Mouse (Mus musculus) thymus, adult 18-20 months (tissue): ENCODE data around the gene Smc4.

Experiments
- DNase-seq, 2 experiments: peaks; one replicate each; pipeline ENCODE4 v3.0.0; 2022; ENCODE audit warnings: mixed read lengths in 2 of 2

The Smc4 gene

DNA sequence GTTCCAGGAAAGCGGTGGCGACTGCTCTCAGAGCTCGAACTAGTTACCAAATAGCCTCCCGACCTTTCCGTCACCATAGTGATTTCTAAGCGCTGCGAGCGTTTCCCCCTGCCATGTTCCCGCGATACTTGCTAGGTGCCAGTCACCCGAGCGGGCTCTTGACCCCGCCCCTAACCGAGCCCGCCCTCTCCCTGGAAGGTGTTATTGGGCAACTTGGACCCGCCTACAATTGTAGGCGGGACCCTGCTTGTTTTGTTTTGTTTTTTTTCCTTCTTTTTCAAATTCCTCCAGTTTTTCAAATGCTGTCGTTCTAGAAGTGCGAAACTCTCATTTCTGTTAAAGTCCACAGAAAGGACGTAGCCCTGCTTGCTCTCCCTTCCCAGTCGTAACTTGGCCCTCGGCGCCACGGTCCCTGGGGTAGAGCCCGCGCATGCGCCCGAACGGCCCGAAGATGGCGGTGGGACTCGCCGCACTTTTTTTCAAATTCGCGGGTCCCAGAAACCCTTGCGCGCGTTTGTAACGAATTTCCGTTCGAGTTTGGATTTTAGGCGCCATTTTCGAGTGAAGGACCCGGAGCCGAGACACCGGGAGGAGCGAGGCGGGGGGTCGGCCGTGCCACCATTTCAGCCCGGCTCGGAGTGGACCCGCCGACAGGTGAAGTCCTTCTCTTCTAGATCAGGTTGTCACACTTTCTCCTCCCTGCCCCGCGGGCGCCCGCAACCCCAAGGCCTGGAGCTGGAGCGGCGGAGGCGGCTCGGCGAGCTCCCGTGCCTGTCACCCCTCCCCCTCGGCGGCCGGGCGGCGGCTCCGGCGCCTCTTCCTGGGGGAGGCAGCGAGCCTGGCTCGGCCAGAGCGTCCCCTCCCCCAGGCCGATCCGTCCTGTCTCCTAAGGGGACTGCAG is at the start of gene Smc4, which contains the start of gene Ift80:
TSS of gene Smc4 (plus strand) at position 302 of the 901 bp plus-strand sequence.
TSS of gene Ift80 (minus strand) at position 134 of the 901 bp plus-strand sequence.
- DNase-seq, result peak; percentile 91 to 95

DNA sequence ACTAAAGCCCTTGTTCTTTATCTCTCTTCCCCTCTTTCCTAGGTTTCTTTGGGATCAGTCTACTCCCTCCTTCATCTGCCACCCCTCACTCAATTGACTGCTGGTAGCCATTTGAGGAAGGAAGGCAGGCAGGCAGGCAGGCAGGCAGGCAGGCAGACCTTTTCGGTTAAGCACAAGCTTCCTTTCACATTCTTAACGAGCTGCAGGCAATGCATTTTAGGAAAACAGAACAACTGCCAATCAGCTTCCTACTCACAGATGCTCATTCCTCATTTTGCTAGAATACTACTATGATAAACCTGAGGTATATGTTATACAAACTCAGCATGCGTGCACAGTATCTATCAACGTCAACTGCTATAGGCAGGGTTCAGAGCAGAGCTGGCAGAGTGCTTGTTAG is 48.1 kb upstream of the Smc4 start:
- DNase-seq, result no peak

DNA sequence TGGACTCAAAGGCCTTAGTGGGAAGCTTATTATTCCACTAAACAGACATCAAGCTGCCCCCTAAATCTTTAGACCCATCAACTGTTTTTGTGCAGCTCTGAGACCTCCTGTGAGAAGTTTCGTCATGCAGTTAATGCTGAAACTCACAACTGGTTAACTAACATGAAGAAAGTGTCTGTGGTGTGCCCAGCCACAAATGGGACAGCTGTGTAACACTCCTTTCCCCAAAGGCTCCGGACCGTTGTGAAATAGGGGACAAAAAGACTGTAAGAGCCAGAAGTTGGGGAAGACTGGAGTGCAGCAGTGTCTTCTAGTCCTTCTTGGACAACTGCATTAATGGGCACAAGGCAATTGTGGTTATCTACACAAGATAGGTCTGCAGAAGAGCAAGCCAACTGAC is 47.1 kb upstream of the Smc4 start:
- no peak for DNase-seq

DNA sequence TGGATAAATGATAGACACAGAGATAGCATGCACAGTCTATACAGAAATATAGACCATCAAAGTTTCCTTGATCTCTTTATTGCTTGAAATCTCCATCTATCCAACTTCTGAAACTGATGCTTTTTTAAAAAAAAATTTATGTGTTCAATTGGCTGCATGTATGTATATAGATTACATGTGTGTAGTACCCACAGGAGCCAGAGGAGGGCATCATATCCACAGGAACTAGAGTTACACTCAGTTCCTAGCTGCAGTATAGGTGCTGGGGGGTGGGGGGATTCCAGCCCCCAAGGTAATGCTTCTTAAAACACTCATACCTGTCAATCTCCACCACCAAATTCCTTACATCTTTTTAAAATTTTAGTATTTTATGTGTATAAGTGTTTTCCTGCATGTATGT is 39.9 kb upstream of the Smc4 start:
- peak in 1 of 2 experiments; percentile 57 for DNase-seq

DNA sequence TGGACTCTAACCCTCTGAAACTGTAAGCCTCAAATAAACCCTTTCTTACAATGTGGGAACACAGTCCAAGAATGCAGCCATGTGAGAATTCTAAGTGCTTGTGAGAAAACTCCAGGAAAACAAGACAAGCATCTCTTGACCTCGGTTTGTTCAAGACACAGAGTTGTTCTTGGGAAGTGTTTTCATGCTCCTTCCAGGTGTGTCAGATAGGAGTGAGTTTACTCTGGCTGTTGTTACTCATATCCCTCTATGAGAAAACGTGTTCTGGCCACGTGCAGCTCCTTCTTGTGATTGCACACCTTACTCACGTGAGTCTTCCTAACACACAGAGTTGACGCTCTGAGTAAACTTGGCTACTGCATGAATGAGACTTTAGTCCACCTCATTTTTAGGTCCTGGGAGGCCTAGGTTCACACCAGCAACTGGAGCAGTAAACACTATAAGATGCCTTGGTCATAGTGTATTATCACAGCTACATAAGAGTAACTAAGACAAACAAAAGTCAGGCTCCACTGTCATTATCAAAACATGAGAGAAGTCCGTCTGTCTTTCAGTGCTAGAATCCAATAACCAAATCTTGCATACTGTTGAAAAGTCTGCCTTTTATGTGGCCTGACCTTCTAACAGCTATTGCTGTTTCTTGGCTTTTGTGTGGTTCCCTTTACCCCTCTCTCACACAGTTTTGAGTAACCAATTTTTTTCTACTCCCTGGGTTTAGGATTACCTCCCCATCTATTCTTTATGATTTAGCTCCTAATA is 37.8 kb upstream of the Smc4 start:
- DNase-seq, result no peak

DNA sequence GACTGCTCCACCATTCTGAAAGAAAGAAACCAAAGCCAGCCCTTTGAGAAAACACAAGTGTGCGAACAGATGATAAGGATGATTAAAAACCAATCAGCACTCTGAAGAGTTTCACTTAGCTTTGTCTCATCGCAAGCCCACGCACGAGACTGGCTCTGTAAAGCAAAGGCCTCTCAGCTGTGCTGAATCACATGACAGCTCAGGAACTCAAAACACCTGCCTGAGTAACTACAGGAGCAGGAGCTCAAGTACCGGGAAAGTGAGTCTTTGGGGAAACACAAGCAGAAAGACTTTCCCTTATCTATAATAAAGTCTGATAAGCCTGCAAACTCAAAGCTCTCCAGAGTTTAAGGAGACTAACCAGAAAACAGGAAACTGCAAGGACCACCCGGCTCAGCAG is 37.1 kb upstream of the Smc4 start:
- DNase-seq, result peak in 1 of 2 experiments; percentile 69

DNA sequence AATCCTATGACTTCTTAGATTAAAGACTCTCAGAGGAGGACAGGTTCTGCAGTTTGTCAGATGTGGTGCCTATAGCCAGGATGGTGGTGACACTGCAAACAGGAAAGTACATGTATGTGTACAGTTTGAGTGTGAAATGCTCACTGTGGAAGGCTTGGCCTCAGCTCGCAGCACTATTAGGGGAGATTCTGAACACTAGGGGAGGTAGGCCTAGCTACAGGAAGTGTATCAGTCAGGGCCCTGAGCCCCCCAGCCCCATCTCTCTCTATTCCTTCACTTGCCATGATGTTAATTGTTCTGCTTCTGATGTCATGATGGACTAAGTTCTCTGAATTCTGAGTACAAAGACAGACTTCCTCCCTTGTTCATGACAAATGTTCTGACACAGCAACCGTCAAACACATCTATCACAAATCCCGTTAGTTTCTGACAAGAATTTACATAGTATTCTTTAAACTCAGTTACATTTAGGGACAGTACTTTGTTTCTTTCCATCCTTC is 35.4 kb upstream of the Smc4 start:
- no peak for DNase-seq

DNA sequence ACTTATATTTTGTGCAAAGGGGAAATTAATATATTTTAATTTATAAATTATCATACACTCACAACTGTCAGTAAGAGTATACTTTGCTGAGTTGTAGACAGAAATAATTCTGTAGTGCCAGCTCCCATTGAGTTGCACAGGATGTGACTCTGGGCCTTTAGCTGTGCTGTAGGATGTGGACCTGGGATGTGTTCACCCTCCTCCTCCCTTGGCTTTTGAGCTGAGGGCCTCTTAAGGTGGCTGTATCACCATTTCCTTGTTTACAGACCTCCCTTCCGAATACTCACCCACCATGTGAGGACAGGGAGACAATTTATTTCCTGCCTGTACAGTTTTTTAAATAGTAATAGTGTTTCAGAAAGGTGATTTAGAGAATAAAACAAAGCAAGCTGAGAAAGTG is 31.0 kb upstream of the Smc4 start:
- DNase-seq, result peak in 1 of 2 experiments; percentile 47

DNA sequence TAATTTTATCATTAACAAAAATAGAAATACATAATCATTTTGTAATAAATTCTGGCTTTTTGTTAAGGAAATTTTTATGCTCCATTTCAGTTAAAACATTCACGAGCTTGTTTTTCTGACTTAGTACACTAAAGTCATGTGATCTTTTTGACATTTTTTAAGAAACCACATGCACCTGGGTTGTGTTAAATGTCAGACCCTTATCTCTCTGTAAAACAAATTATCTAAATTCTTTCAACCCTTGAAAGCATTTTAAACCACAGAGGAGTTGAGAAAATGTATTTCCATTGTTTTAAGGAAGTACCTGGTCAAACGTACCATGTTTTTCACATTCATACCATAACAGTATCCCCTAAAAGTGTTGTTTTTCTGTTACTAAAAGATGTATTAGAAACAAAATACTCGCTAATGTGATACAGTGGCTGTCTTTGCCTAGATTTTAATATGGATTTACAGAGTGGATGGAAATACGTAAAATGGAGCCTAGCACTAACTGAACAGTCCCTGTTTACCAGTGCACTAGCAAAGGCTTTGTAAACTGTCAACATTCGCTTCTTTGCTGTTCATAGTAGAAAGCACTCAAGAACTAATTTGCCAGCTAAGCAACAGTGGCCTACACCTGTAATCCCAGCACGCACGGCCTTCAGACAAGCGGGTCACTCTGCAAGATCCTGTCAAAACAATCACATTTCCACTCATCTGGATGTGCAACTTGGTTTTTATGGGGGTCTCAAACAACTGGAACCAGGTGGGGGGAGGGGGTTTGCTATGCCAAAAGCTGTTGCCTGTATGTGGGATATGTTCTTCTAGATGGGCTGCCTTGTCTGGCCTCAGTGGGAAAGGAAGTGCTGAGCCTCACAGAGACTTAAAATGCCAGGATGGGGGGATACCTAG is 29.7 kb upstream of the Smc4 start:
- peak in 1 of 2 experiments; percentile 57 for DNase-seq

DNA sequence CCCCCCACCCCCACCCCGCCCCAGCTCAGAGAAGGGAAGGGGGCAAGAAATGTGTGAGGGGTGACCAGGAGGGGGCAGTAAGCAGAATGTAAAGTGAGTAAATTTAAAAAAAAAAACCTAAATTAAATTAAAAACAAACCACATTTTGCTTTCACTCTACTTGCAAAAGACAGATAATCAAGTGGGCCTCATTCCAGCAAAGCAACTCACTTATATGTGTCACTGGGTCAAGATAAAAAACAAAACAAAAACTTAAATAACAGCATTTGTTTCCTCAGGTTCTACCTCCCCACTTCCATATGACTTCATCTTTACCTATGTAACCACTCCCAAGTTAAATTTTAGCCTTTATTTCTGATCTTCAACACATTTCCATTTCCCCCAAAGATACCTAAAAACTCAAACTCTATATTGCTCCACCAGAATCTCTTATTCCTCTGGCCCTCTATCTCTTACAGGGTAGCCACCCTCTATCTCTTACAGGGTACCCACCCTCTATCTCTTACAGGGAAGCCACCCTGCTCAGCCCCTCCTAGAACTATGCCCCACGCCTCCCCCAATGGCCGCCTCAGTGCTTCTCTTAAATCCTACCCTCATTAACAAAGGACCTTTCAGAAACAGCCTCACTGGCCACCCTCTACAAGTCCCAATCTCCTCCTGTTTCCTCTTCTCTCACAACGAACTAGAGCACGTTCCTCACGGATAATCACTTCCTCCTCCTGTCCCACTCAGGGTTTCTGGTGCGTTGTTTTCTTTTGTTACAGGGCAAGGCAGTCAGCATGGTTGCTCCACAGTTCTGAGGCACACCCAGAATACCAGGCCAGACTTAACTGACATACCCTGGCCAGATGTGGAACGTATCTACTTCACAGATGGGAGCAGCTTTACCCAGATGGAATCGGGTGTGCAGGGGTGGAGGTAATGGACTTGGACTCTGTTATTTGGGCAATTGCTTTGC is 28.7 kb upstream of the Smc4 start:
- DNase-seq, result no peak

DNA sequence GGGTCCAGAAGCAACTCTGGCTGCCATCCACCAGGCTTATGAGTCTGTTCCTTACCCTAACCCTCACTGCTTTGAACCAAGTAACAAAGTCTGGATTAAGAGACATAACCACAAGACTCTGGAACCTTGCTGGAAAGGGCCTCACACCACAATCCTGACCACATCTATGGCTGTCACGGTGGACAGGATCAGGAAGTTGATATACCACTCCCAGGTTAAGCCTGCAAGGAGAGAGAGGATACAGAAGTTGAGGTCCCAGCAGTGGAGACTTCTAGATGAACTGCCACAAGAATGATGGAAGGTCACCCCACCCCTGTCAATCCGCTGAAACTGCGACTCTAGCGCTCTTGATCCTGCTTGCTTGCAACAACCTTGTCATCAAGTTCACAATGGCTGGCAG is 26.8 kb upstream of the Smc4 start:
- DNase-seq, result no peak

DNA sequence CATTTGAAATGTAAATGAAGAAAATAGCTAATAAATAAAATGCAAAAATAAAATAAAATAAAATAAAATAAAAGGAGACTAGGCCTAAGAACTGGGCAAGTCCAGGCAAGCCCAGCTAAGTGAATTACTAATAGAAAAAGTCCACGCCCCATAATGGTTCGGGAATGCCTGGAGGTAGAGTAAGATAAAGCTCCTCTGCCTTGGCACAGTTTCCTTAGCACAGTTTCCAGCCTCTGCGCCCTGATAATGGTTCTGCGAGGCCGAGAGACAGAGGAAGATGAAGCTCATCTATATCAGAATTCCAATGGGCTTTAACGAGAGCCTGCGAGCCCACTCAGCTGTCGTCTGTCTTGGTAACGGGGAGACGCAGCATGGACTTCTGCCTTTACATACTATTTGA is 25.4 kb upstream of the Smc4 start:
- DNase-seq, result no peak

DNA sequence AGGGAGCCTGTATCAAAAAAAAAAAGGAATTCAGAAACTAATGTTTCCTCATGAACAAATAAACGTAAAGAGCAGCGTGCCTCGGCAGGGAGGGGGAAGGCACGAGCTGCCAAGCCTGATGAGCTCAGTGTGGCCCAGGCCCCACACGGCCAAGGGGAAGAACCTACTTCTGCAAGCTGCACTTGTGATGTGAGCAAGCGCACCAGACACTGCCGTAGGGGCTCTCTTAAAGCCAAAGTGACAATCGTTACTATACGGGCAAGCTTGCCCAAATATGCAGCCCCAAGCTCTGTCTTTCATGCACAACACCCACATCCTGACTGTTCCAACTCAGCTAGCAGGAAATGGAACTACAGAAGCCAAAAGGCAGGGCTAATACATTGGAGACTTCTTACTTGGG is 23.6 kb upstream of the Smc4 start:
- peak; percentile 60 to 74 for DNase-seq

DNA sequence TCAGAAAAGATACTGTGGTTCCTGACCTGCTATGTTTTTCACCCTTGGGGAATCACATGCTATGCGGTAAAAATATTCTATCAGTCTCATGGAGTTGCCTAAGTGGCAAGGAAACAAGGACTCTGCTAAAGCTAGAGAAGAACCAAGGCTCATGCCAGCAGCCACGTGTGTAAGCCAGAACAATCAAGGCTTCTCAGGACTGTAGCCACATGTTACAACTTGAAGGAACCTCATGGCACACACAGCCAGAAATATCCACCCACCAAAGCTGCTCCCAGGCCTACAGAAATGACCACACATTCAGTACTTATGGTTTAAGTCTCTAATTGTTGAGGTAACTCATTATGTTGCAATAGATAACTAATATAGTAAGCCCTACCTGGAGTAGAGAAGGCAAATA is 18.0 kb upstream of the Smc4 start:
- no peak for DNase-seq

DNA sequence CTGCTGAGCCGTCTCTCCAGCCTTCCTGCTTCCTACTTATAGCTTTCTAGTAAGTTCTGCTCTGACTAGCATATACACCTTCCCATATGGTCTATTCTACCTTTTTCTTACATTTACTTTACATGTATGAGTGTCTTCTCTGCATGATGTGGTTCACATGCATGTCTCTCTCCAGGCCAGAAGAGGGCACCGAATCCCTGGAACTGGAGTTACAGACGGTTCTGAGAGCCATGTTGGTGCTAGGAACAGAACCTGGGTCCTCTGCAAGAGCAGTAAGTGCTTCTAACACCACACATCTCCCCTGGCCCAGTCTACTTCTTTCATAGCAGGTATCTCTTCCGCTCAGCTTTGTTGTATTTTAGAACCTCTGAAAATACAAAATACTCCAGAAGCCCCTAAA is 1.8 kb upstream of the Smc4 start:
- DNase-seq, result no peak

DNA sequence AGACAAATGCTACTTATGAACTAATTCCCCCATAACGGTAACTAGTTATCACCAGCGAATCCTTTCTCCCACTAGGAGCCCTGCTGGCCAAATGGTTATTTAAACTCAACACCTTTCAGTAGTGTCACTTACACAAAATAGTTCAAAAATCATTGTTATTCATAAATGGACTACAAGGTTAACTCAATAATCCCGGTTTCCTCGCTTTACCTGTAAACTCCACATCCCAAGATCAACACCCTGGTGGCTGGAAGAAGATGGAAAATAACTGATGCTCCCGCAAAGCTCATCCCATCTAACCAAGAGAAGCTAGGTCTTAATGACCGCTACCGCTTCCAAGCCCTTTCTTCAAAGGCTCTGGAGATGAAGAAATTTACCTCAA is 492 bp upstream of the Smc4 start:
- DNase-seq, result no peak

DNA sequence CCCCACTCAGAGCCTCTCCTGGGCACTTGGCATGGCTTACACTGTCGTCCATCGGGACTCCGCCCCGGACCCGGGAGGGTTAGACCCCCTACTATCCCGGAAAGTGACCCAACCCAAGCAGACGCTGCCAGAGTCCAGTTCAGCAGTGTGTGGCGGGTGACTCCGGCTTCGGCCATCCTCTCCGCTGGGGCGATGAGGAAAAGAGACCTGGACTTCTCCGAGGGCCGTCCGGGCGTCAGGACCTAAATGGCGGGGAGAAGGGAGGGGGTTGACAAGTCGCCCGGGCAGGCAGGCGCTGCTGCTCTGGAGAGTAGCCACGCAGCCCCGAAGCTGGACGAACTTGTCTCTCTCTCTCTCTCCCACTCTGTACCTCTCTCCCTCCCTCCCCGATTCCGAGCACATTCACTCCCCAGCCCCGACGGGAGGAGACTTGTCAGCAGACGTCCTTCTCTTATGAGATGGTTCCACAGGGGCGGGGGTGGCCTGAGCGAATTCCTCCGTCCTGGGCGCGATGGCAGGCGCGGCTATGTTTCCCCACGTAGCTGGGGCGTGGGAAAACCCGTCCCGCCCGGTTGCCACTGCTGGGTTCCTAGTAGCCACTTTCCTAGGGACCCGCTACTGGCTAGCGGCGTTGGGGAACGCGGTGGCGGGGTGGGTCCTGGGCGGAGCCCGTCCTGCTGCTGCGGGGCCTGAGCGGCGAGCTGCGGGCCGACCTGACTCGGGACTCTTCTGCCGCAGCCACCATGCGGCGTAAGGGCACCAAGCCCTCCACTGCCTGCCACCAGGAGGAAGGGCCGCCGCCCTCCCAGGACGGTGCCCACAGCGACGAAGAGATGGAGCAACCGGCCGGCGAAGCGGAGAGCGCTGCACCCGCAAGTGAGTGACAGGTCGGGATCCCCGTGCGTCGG is 1.1 kb downstream of the Smc4 start:
- DNase-seq, result peak; percentile 50 to 64

DNA sequence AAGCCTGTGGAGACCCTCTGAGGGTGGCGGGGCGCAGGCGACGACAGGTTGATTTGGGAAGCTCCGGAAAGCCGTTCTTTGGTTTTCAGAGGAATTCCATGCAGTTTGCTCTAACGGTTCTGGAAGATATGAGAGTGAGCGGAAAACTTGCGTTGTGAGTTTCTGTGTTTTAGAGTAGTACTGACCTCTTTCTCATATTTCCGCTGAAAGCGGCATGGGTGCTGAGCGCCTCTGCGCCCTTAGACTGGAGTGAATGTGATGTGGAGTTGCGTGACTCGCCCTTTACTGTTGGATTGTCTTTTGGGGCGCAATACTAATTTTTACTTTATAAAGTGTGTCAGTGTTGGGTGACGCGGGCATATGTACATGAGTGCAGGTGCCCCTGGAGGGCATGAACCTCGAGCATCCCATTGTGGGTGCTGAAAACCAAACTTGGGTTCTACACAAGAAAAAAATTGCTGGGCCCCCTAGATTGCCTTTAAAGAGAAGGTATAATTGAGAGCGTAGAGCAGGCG is 1.8 kb downstream of the Smc4 start:
- DNase-seq, result peak in 1 of 2 experiments; percentile 11

DNA sequence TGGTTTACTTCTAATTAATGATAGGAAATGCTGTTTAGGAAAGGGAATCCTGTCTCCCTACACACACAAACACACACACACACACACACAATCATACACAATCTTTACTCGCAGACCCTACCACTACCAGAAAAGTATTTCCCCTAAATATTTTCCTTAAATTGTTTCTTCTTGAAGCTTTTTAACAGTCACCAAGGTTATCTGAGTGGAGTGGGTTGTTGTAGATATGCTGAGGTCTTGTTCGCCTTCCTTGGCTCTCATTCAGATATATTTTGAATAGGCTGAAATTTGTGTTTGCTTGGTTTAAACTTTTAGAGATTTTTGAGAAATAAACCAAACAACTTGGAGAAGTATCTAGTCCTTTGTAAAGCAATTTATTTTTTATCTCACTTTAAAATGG is 4.3 kb downstream of the Smc4 start:
- no peak for DNase-seq

DNA sequence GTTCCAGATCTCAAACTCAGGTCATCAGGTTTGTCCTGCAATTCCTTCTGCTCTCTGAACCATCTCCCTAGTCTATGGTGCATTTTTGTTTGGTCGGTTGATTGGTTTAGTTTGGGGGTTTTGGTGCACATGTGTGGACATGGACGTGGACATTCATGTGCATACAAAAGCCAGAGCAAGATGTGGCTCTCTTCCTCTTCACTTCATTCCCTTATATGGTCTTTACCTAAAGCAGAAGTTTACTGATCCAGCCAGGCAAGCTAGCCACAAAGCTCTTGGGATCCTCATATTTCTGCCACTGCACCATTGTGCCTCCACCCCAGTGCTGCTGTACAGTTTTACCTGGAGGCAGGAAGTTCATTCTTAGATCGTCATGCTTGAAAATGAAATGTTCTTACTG is 12.6 kb downstream of the Smc4 start:
- DNase-seq, result no peak
